Mouse (Mus musculus): ENCODE measurements around the gene Tcp1. TPM values are rescaled to one million over a fixed set of nuclear protein-coding genes. Genes with fewer than 3 reads are reported as not detected.
"Not testable (repeated sequence)": the region's sequence is repeated elsewhere in the genome, so short reads cannot be mapped to it uniquely, and the experiment has no call there.

The Tcp1 gene
- polyA plus RNA-seq, 1 experiment from 2014 or later: 375 TPM

GRCm38 (mm10) chr17:12949669-12950068, 34.2 kb downstream of the Tcp1 start:
- no peaks in the 10 kb centered on the region for H3K9me3 ChIP-seq (ENCODE audit: control insufficient read depth, low read length)
- no peak overlapping the region for H3K27ac ChIP-seq (ENCODE audit: low read depth, low read length)
- no peak overlapping the region for H3K9ac ChIP-seq (replicated peaks; ENCODE audit: low read depth, low read length)
- H3K4me1 ChIP-seq (ENCODE audit: control insufficient read depth, insufficient read depth, low read length): no peaks in the 10 kb centered on the region
- H3K27me3 ChIP-seq (ENCODE audit: control insufficient read depth, insufficient read depth, low read length): no peaks in the 10 kb centered on the region
- no peak overlapping the region for H3K4me2 ChIP-seq (ENCODE audit: low read depth, low read length)
- no peak overlapping the region for H3K4me3 ChIP-seq (ENCODE audit: low read depth, low read length)
- H3K36me3 ChIP-seq (ENCODE audit: control insufficient read depth, insufficient read depth, low read length): peaks cover 52% of the 10 kb centered on the region
- no peak for ATAC-seq (ENCODE audit: low read depth)
- WGBS: 95% methylated on average over 5 of the region's 5 CpGs

- no peak overlapping the region for H3K9ac ChIP-seq (replicated peaks; ENCODE audit: low read depth, low read length)
- H3K27me3 ChIP-seq (ENCODE audit: control insufficient read depth, insufficient read depth, low read length): no peaks in the 10 kb centered on the region
- peaks cover 10% of the 10 kb centered on the region for H3K4me1 ChIP-seq (ENCODE audit: control insufficient read depth, insufficient read depth, low read length)
- ATAC-seq (ENCODE audit: low read depth): no peak
- H3K9me3 ChIP-seq (ENCODE audit: control insufficient read depth, low read length): no peaks in the 10 kb centered on the region
- no peak overlapping the region for H3K4me2 ChIP-seq (ENCODE audit: low read depth, low read length)
- no peak overlapping the region for H3K27ac ChIP-seq (ENCODE audit: low read depth, low read length)
- H3K4me3 ChIP-seq (ENCODE audit: low read depth, low read length): no peak overlapping the region
- H3K36me3 ChIP-seq (ENCODE audit: control insufficient read depth, insufficient read depth, low read length): peaks cover 21% of the 10 kb centered on the region
- WGBS: 94% methylated on average over 8 of the region's 8 CpGs
These were observed 41.2 kb downstream of the Tcp1 start for GRCm38 (mm10) chr17:12956664-12957063.

GRCm38 (mm10) chr17:12959377-12959776, 43.9 kb downstream of the Tcp1 start:
- WGBS: 30% methylated on average over 1 of the region's 2 CpGs
- H3K9me3 ChIP-seq (ENCODE audit: control insufficient read depth, low read length); H3K9ac ChIP-seq (replicated peaks; ENCODE audit: low read depth, low read length); ATAC-seq (ENCODE audit: low read depth); H3K27me3 ChIP-seq (ENCODE audit: control insufficient read depth, insufficient read depth, low read length); H3K4me3 ChIP-seq (ENCODE audit: low read depth, low read length); H3K27ac ChIP-seq (ENCODE audit: low read depth, low read length): not testable (repeated sequence)
- Histone ChIP-seq H3K4me1 (ENCODE audit: control insufficient read depth, insufficient read depth, low read length) (peaks cover 10% of the 10 kb centered on the region), H3K36me3 (ENCODE audit: control insufficient read depth, insufficient read depth, low read length) (peaks cover 12% of the 10 kb centered on the region), H3K4me2 (ENCODE audit: low read depth, low read length) (peak overlapping the region; percentile 37; the same call in 1 of the 2 replicates)

- WGBS: under 1% methylated on average over 42 of the region's 42 CpGs
- peak; percentile 99 for ATAC-seq (ENCODE audit: low read depth)
- peak within 1 kb of the TSS; percentile 86 for H3K27ac ChIP-seq (ENCODE audit: low read depth, low read length)
- no peaks in the 10 kb centered on the region for H3K9me3 ChIP-seq (ENCODE audit: control insufficient read depth, low read length)
- H3K36me3 ChIP-seq (ENCODE audit: control insufficient read depth, insufficient read depth, low read length): peaks cover 12% of the 10 kb centered on the region
- H3K4me2 ChIP-seq (ENCODE audit: low read depth, low read length): peak within 1 kb of the TSS; percentile 67
- H3K9ac ChIP-seq (replicated peaks; ENCODE audit: low read depth, low read length): peak within 1 kb of the TSS; percentile 44
- H3K27me3 ChIP-seq (ENCODE audit: control insufficient read depth, insufficient read depth, low read length): no peaks in the 10 kb centered on the region
- peak within 1 kb of the TSS; percentile 53 for H3K4me3 ChIP-seq (ENCODE audit: low read depth, low read length)
- peaks cover 10% of the 10 kb centered on the region for H3K4me1 ChIP-seq (ENCODE audit: control insufficient read depth, insufficient read depth, low read length)
These were observed 44.9 kb downstream of the Tcp1 start, which contains the start of gene Acat2 for GRCm38 (mm10) chr17:12960331-12960873. Gene Acat2, minus strand, starts transcription at chr17:12960747.

- Histone ChIP-seq H3K27ac (ENCODE audit: low read depth, low read length) (no peak overlapping the region), H3K36me3 (ENCODE audit: control insufficient read depth, insufficient read depth, low read length) (peaks cover 14% of the 10 kb centered on the region; the same call in 1 of the 2 replicates), H3K4me3 (ENCODE audit: low read depth, low read length) (no peak overlapping the region), H3K4me2 (ENCODE audit: low read depth, low read length) (no peak overlapping the region), H3K4me1 (ENCODE audit: control insufficient read depth, insufficient read depth, low read length) (peaks cover 10% of the 10 kb centered on the region), H3K9ac (replicated peaks; ENCODE audit: low read depth, low read length) (no peak overlapping the region), H3K27me3 (ENCODE audit: control insufficient read depth, insufficient read depth, low read length) (no peaks in the 10 kb centered on the region), H3K9me3 (ENCODE audit: control insufficient read depth, low read length) (no peaks in the 10 kb centered on the region)
- ATAC-seq (ENCODE audit: low read depth): no peak
- WGBS: 86% methylated on average over 3 of the region's 3 CpGs
These were observed 48.0 kb downstream of the Tcp1 start for GRCm38 (mm10) chr17:12963476-12963875.

GRCm38 (mm10) chr17:12967173-12967572, 51.7 kb downstream of the Tcp1 start:
- WGBS: 98% methylated on average over 2 of the region's 2 CpGs
- no peak overlapping the region for H3K4me2 ChIP-seq (ENCODE audit: low read depth, low read length)
- no peak overlapping the region for H3K9ac ChIP-seq (replicated peaks; ENCODE audit: low read depth, low read length)
- no peak overlapping the region for H3K27ac ChIP-seq (ENCODE audit: low read depth, low read length)
- no peak for ATAC-seq (ENCODE audit: low read depth)
- no peaks in the 10 kb centered on the region for H3K27me3 ChIP-seq (ENCODE audit: control insufficient read depth, insufficient read depth, low read length)
- no peak overlapping the region for H3K4me3 ChIP-seq (ENCODE audit: low read depth, low read length)
- H3K4me1 ChIP-seq (ENCODE audit: control insufficient read depth, insufficient read depth, low read length): no peaks in the 10 kb centered on the region
- H3K36me3 ChIP-seq (ENCODE audit: control insufficient read depth, insufficient read depth, low read length): peaks cover 22% of the 10 kb centered on the region
- no peaks in the 10 kb centered on the region for H3K9me3 ChIP-seq (ENCODE audit: control insufficient read depth, low read length)

- Histone ChIP-seq H3K27me3 (ENCODE audit: control insufficient read depth, insufficient read depth, low read length) (no peaks in the 10 kb centered on the region), H3K27ac (ENCODE audit: low read depth, low read length) (no peak overlapping the region), H3K4me1 (ENCODE audit: control insufficient read depth, insufficient read depth, low read length) (no peaks in the 10 kb centered on the region), H3K36me3 (ENCODE audit: control insufficient read depth, insufficient read depth, low read length) (peaks cover 37% of the 10 kb centered on the region), H3K9ac (replicated peaks; ENCODE audit: low read depth, low read length) (no peak overlapping the region), H3K9me3 (ENCODE audit: control insufficient read depth, low read length) (no peaks in the 10 kb centered on the region), H3K4me2 (ENCODE audit: low read depth, low read length) (no peak overlapping the region), H3K4me3 (ENCODE audit: low read depth, low read length) (no peak overlapping the region)
- no peak for ATAC-seq (ENCODE audit: low read depth)
- WGBS: 83% methylated on average over 2 of the region's 2 CpGs
These were observed 58.4 kb downstream of the Tcp1 start for GRCm38 (mm10) chr17:12973851-12974250.

Other genes starting within 250 kb of the Tcp1 start
- gene Slc22a1, start 239.9 kb upstream of the Tcp1 start, polyA plus RNA-seq (2014; fragmentation: Nextera tagmentation; extraction: Ambion mirVana): not detected in 2 replicates
- gene Igf2r, start 146.0 kb upstream of the Tcp1 start, polyA plus RNA-seq (2014; fragmentation: Nextera tagmentation; extraction: Ambion mirVana): 9.6 and 14.8 TPM in 2 replicates
- gene Mas1, start 47.6 kb upstream of the Tcp1 start, polyA plus RNA-seq (2014; fragmentation: Nextera tagmentation; extraction: Ambion mirVana): 0.28 and 0.66 TPM in 2 replicates
- not detected in 2 replicates for gene Mrgprh, start 39.7 kb upstream of the Tcp1 start, polyA plus RNA-seq (2014; fragmentation: Nextera tagmentation; extraction: Ambion mirVana)
- 1.6 and 2.0 TPM in 2 replicates for gene Pnldc1, start 5.5 kb upstream of the Tcp1 start, polyA plus RNA-seq (2014; fragmentation: Nextera tagmentation; extraction: Ambion mirVana)
- gene Mrpl18, start 644 bp downstream of the Tcp1 start, polyA plus RNA-seq (2014; fragmentation: Nextera tagmentation; extraction: Ambion mirVana): 128 and 133 TPM in 2 replicates
- gene Acat3, start 24.9 kb downstream of the Tcp1 start, polyA plus RNA-seq (2014; fragmentation: Nextera tagmentation; extraction: Ambion mirVana): 1.3 and 1.4 TPM in 2 replicates
- 188 and 294 TPM in 2 replicates for gene Acat2, start 45.0 kb downstream of the Tcp1 start, polyA plus RNA-seq (2014; fragmentation: Nextera tagmentation; extraction: Ambion mirVana)
- gene Wtap, start 78.5 kb downstream of the Tcp1 start, polyA plus RNA-seq (2014; fragmentation: Nextera tagmentation; extraction: Ambion mirVana): 119 and 126 TPM in 2 replicates
- gene Sod2, start 91.1 kb downstream of the Tcp1 start, polyA plus RNA-seq (2014; fragmentation: Nextera tagmentation; extraction: Ambion mirVana): 167 and 173 TPM in 2 replicates
- not detected in 2 replicates for gene Gpr31b, start 136.6 kb downstream of the Tcp1 start, polyA plus RNA-seq (2014; fragmentation: Nextera tagmentation; extraction: Ambion mirVana)
- gene Tcp10b, start 145.4 kb downstream of the Tcp1 start, polyA plus RNA-seq (2014; fragmentation: Nextera tagmentation; extraction: Ambion mirVana): 0.17 and 0.42 TPM in 2 replicates
- not detected in 2 replicates for gene Unc93a, start 216.1 kb downstream of the Tcp1 start, polyA plus RNA-seq (2014; fragmentation: Nextera tagmentation; extraction: Ambion mirVana)